Mouse (Mus musculus) inflammation-experienced regulatory T-cells, adult 16 weeks (primary cell): Measurements from ENCODE around the gene Brms1. TPM values are rescaled to one million over a fixed set of nuclear protein-coding genes. Genes with fewer than 3 reads are reported as not detected.

Experiments used
- polyA plus RNA-seq: library from polyadenylated mRNA; unstranded; fragments of 100-300 nt; shearing (Covaris generic); gene quantifications from one replicate; pipeline ENCODE4 v1.2.1, GENCODE M21; 2017

The Brms1 gene
- 107 TPM for polyA plus RNA-seq

DNA sequence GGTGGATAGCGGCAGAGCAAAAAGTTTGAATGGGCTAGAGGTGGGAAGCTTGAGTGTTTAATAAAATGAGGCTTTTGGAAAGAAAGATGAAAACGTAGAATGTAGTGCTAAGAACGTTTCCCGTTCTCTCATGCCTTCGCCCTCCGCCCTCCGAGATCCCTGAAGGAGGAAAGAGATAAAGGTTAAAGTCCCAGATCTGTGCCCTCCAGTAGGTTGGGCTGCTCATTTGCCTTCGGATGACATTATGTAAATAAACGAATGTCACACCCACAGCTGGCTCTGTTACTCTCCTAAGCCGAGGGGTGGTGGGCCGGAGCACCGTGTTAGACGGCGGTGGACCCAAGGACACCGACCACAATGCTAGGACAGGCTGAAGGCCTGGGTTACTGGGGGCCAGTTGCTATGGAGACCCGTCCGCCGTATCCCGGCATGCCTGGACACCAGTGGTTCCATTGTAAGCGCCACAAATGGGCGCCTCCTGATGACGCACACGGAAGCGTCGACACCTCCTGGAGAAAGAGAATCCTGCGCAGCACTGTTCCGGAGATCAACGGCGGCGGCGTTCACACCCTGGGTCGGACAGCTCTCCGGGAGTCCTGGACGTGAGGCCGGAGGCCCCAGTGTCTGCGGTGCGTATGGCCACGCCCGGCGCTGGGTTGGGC, at the start of gene Brms1:
TSS of gene Brms1 (plus strand) at position 493 of the 662 bp plus-strand sequence.

GRCm38 (mm10) chr19:5023621-5024479, 17.3 kb upstream of the Brms1 start, which contains the start of gene Slc29a2:
Gene Slc29a2, plus strand, starts transcription at chr19:5023860.

GRCm38 (mm10) chr19:5038709-5039156, 2.4 kb upstream of the Brms1 start, which contains the start of the genes B4gat1 and AC124502.3:
Gene B4gat1, plus strand, starts transcription at chr19:5038826.
Gene AC124502.3, plus strand, starts transcription at chr19:5038891.

GRCm38 (mm10) chr19:5050047-5050905, 9.1 kb downstream of the Brms1 start, which contains the start of gene Rin1:
Gene Rin1, plus strand, starts transcription at chr19:5050481.

DNA sequence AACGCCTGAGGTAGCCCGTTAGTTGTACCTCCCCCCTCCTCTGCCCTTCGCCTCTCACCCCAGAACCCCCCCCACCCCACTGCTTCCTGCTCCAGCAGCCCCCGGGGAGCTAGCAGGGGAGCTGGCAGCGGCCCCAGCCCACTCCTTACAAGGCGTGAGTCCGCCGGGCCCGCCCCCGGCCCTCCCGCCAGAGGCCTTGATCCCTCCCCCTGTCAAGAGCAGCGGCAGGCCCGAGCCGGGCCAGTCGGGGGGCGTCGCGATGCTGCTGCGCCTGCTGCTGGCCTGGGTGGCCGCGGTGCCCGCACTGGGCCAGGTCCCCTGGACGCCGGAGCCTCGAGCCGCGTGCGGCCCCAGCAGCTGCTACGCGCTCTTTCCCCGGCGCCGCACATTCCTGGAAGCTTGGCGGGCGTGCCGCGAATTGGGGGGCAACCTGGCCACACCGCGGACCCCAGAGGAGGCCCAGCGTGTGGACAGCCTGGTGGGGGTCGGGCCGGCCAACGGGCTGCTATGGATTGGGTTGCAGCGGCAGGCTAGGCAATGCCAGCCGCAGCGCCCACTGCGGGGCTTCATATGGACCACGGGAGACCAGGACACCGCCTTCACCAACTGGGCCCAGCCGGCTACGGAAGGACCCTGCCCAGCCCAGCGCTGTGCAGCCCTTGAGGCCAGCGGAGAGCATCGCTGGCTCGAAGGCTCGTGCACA, 26.9 kb downstream of the Brms1 start, which contains the start of gene Cd248:
TSS of gene Cd248 (plus strand) at position 212 of the 703 bp plus-strand sequence.

GRCm38 (mm10) chr19:5085145-5085863, 44.1 kb downstream of the Brms1 start, which contains the start of gene Tmem151a:
Gene Tmem151a, minus strand, starts transcription at chr19:5085531.

DNA sequence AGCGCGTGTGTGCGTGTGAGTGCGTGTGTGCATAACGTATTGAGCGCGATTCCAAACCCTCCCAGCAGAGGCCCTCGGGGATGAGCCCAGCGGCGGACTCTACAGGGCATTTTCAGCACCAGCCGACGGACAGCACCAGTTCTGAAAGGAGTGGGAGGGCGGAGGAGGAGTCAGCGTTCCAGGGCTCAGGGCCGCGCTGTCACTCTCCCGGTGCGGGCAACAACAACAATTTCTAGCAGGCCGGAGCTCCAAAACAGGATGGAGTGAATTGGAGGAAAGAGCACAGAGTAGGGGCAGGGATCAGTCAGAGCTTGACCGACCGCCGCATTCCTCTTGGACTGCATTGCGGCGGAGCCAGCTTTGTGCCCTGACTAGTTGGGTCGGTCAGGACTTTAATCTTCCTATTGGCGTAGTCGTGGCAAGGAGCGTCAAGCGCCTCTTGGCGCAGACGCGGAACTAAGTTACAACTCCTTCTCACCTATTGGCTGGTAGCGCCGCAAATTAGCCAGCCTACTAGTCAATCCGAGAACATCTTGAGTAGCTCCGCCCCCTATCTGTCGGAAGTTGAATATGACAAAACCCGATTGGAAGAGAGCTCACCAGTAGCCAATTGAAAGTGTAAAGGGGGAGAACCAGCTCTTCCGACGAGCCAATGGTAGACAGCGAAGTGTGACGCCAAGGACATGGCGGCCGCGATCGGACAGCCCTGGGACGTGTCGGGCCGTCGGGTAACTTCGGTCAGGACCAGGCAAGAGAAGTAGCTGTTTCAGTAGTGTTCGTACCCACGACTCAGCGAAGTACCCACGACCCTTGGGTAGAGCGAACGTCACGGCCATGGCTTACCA, 47.0 kb downstream of the Brms1 start, which contains the start of gene Yif1a:
TSS of gene Yif1a (plus strand) at position 655 of the 845 bp plus-strand sequence.

GRCm38 (mm10) chr19:5098363-5099143, 57.4 kb downstream of the Brms1 start, which contains the start of gene Cnih2:
Gene Cnih2, minus strand, starts transcription at chr19:5098521.

Other genes starting within 250 kb of the Brms1 start
- gene Rbm4, start 247.5 kb upstream of the Brms1 start, polyA plus RNA-seq: 63.3 TPM
- 45.2 TPM for gene Gm21992, start 229.7 kb upstream of the Brms1 start, polyA plus RNA-seq
- 88.2 TPM for gene Rbm14, start 229.7 kb upstream of the Brms1 start, polyA plus RNA-seq
- 157 TPM for gene Ccs, start 202.0 kb upstream of the Brms1 start, polyA plus RNA-seq
- not detected for gene Ccdc87, start 202.0 kb upstream of the Brms1 start, polyA plus RNA-seq
- gene Ctsf, start 186.2 kb upstream of the Brms1 start, polyA plus RNA-seq: 15.1 TPM
- gene Actn3, start 163.4 kb upstream of the Brms1 start, polyA plus RNA-seq: 0.21 TPM
- 10.3 TPM for gene Zdhhc24, start 162.7 kb upstream of the Brms1 start, polyA plus RNA-seq
- 1.4 TPM for gene Bbs1, start 134.7 kb upstream of the Brms1 start, polyA plus RNA-seq
- 131 TPM for gene Dpp3, start 113.1 kb upstream of the Brms1 start, polyA plus RNA-seq
- 1.4 TPM for gene Peli3, start 98.2 kb upstream of the Brms1 start, polyA plus RNA-seq
- gene Mrpl11, start 79.2 kb upstream of the Brms1 start, polyA plus RNA-seq: 69.8 TPM
- 1.7 TPM for gene Npas4, start 51.0 kb upstream of the Brms1 start, polyA plus RNA-seq
- 2.2 TPM for gene Slc29a2, start 17.5 kb upstream of the Brms1 start, polyA plus RNA-seq
- gene B4gat1, start 2.5 kb upstream of the Brms1 start, polyA plus RNA-seq: 26.1 TPM
- gene AC124502.3, start 2.5 kb upstream of the Brms1 start, polyA plus RNA-seq: 1.5 TPM
- gene Rin1, start 9.1 kb downstream of the Brms1 start, polyA plus RNA-seq: 0.17 TPM
- not detected for gene Cd248, start 26.7 kb downstream of the Brms1 start, polyA plus RNA-seq
- gene Tmem151a, start 44.2 kb downstream of the Brms1 start, polyA plus RNA-seq: not detected
- gene Yif1a, start 47.2 kb downstream of the Brms1 start, polyA plus RNA-seq: 68.9 TPM
- 1.4 TPM for gene Cnih2, start 57.2 kb downstream of the Brms1 start, polyA plus RNA-seq
- gene Rab1b, start 65.7 kb downstream of the Brms1 start, polyA plus RNA-seq: 256 TPM
- 3.6 TPM for gene Klc2, start 77.2 kb downstream of the Brms1 start, polyA plus RNA-seq
- gene Pacs1, start 231.8 kb downstream of the Brms1 start, polyA plus RNA-seq: 26.5 TPM